Mouse (Mus musculus) cerebellum, adult 8-10 months (tissue): ENCODE measurements around the gene Gm28827.
"Not testable (repeated sequence)": the region's sequence is repeated elsewhere in the genome, so short reads cannot be mapped to it uniquely, and the experiment has no call there.

Source experiments
- DNase-seq: peaks from one replicate; pipeline ENCODE4 v3.0.0; 2022

The Gm28827 gene

DNA sequence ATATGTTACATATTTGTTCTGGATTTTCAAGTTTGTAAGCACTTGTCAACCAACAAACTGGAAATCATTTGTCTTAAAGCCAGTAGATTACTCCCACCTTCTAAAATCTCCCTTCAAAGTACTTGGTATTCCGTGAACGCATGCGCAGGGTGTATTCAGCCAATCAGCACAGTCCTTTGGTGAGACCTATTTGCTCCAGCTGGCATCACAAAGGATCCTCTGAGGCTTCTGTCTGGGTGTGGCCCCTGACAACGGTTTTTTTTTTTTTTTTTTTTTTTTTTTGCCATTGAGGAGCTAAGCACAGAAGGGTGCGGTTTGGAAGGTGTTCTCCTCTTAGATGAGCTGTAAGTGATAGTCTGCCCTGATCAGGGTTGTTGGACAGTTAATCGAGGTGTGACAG, at the start of gene Gm28827:
TSS of gene Gm28827 (plus strand) at position 301 of the 400 bp plus-strand sequence.
- DNase-seq = not testable (repeated sequence)
